Mouse (Mus musculus) intestine, embryonic 16.5 days (tissue): ENCODE data around the gene Creb5. TPM values are rescaled to one million over a fixed set of nuclear protein-coding genes. Genes with fewer than 3 reads are reported as not detected.
A peak's percentile ranks its signal among the peaks of the same experiment; 100 is the strongest.

Experiments used
- ATAC-seq: fragments of 200-750 bp; cut with Nextera tagmentation; 2 replicates; pipeline ENCODE4 v1.8.0; 2017; ENCODE audit warnings: moderate TSS enrichment, moderate library complexity
- H3K27ac ChIP-seq: fragments of 300-500 bp; sonication (generic); 2 replicates; pipeline ENCODE4 v1.5.1; 2014; ENCODE audit warnings: mild to moderate bottlenecking, low read length
- H3K27me3 ChIP-seq: fragments of 300-500 bp; sonication (generic); replicated peaks from 2 replicates; pipeline ENCODE4 v1.6.1; 2014; ENCODE audit warnings: low read length, control low read depth, mixed read lengths; ENCODE audit not compliant: control insufficient read depth, insufficient read depth
- H3K36me3 ChIP-seq: fragments of 300-500 bp; sonication (generic); 2 replicates; pipeline ENCODE4 v1.6.1; 2014; ENCODE audit warnings: low read length, control low read depth; ENCODE audit not compliant: control insufficient read depth, insufficient read depth
- H3K4me1 ChIP-seq: fragments of 300-500 bp; sonication (generic); 2 replicates; pipeline ENCODE4 v1.6.1; 2014; ENCODE audit warnings: low read length, control low read depth, mixed read lengths; ENCODE audit not compliant: control insufficient read depth, insufficient read depth
- H3K4me2 ChIP-seq: fragments of 300-500 bp; sonication (generic); 2 replicates; pipeline ENCODE4 v1.6.1; 2014; ENCODE audit warnings: low read depth, low read length, control low read depth
- H3K4me3 ChIP-seq: fragments of 300-500 bp; sonication (generic); 2 replicates; pipeline ENCODE4 v1.5.1; 2014; ENCODE audit warnings: mild to moderate bottlenecking, low read length
- H3K9ac ChIP-seq: fragments of 300-500 bp; sonication (generic); 2 replicates; pipeline ENCODE4 v1.6.1; 2014; ENCODE audit warnings: low read depth, low read length
- H3K9me3 ChIP-seq: fragments of 300-500 bp; sonication (generic); 2 replicates; pipeline ENCODE4 v1.6.1; 2016; ENCODE audit warnings: low read length, control low read depth; ENCODE audit not compliant: control insufficient read depth
- WGBS: fragments of 180-500 bp; shearing (Covaris S2); extraction: QIAGEN DNeasy Blood & Tissue Kit; methylation state at CpG from one replicate; pipeline ENCODE4 v1.1.7; 2014; 5-methylcytosine and 5-hydroxymethylcytosine counted together
- polyA plus RNA-seq: library from polyadenylated mRNA; unstranded; fragments of >200 nt; fragmentation: Nextera tagmentation; extraction: Ambion mirVana; gene quantifications from 2 replicates; pipeline ENCODE4 v1.2.1, GENCODE M21; 2015

The Creb5 gene
- polyA plus RNA-seq, 1 experiment from 2014 or later, result 4.1 TPM

- Histone ChIP-seq H3K4me2 (no peak overlapping the region), H3K4me1 (no peaks in the 10 kb centered on the region), H3K27me3 (no peaks in the 10 kb centered on the region), H3K9me3 (no peaks in the 10 kb centered on the region), H3K36me3 (no peaks in the 10 kb centered on the region), H3K4me3 (no peak overlapping the region), H3K9ac (no peak overlapping the region), H3K27ac (no peak overlapping the region)
- peak; percentile 66; the same call in 1 of the 2 replicates for ATAC-seq
- 76% methylated on average over 3 of the region's 3 CpGs for WGBS
Observed at GRCm38 (mm10) chr6:53508847-53509494, 221.9 kb downstream of the Creb5 start.

- H3K4me1 ChIP-seq, result no peaks in the 10 kb centered on the region
- ATAC-seq, result no peak
- H3K4me3 ChIP-seq, result no peak overlapping the region
- no peaks in the 10 kb centered on the region for H3K36me3 ChIP-seq
- H3K27me3 ChIP-seq, result no peaks in the 10 kb centered on the region
- H3K27ac ChIP-seq, result no peak overlapping the region
- no peaks in the 10 kb centered on the region for H3K9me3 ChIP-seq
- 65% methylated on average over 7 of the region's 7 CpGs for WGBS
- H3K9ac ChIP-seq, result no peak overlapping the region
- H3K4me2 ChIP-seq, result no peak overlapping the region
Observed at GRCm38 (mm10) chr6:53510005-53510404, 222.9 kb downstream of the Creb5 start.

DNA sequence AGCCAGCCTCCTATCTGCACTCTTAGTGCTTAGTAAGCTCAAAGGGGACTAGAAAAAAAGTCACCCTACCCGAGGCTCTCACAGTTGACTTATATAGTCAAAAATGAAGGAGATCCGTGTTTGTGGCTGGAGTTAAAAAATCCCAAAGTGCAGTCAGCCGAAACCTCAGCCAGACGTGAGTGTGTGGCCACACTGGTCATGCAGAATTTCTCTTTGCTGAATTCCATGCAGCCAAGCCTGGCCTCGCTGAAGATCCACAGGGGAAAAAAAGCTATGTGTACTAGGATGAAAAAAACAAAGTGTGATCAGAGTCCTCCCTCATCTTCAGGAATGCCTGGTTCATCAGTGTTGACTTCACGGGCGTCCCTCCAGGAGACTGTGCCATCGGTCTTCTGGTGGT lies 225.2 kb downstream of the Creb5 start:
- ATAC-seq, result no peak
- no peak overlapping the region for H3K4me2 ChIP-seq
- WGBS, result 84% methylated on average over 8 of the region's 8 CpGs

GRCm38 (mm10) chr6:53513380-53513779 lies 226.3 kb downstream of the Creb5 start:
- no peaks in the 10 kb centered on the region for H3K36me3 ChIP-seq
- ATAC-seq, result no peak
- no peak overlapping the region for H3K4me2 ChIP-seq
- no peaks in the 10 kb centered on the region for H3K4me1 ChIP-seq
- no peak overlapping the region for H3K9ac ChIP-seq
- no peak overlapping the region for H3K4me3 ChIP-seq
- 85% methylated on average over 2 of the region's 2 CpGs for WGBS
- H3K27me3 ChIP-seq, result no peaks in the 10 kb centered on the region
- no peaks in the 10 kb centered on the region for H3K9me3 ChIP-seq
- no peak overlapping the region for H3K27ac ChIP-seq

More for the DNA sequence above, 225.2 kb downstream of the Creb5 start:
- Histone ChIP-seq H3K27ac (no peak overlapping the region), H3K9ac (no peak overlapping the region), H3K9me3 (no peaks in the 10 kb centered on the region), H3K4me3 (no peak overlapping the region), H3K36me3 (no peaks in the 10 kb centered on the region), H3K27me3 (no peaks in the 10 kb centered on the region), H3K4me1 (no peaks in the 10 kb centered on the region)

GRCm38 (mm10) chr6:53514862-53515261 lies 227.8 kb downstream of the Creb5 start:
- Histone ChIP-seq H3K4me2 (no peak overlapping the region), H3K27me3 (no peaks in the 10 kb centered on the region), H3K9ac (no peak overlapping the region), H3K4me1 (no peaks in the 10 kb centered on the region), H3K27ac (no peak overlapping the region), H3K36me3 (no peaks in the 10 kb centered on the region), H3K4me3 (no peak overlapping the region), H3K9me3 (no peaks in the 10 kb centered on the region)
- no peak for ATAC-seq
- WGBS, result 36% methylated on average over 1 of the region's 1 CpGs

DNA sequence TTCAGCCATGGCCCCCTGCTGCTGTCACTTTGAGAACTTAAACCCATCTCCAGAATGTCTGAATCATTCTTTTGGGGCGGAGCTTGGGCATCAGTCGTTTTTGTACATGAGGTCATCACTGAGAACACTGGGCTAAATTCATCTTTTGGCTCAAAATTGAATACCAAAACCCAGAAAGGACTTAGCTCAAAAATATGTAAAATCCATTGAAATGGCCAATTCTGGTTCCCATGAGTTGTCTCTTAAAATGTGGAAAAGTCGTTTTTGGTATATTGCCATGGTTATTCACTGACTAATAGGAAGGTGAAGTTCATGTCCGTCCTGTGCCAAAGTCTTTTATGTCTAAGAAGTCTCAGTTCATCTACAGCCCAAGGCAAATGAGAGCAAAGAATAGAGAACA lies 228.5 kb downstream of the Creb5 start:
- Histone ChIP-seq H3K4me2 (no peak overlapping the region), H3K4me1 (no peaks in the 10 kb centered on the region), H3K4me3 (no peak overlapping the region), H3K36me3 (no peaks in the 10 kb centered on the region), H3K27ac (no peak overlapping the region), H3K9ac (no peak overlapping the region), H3K27me3 (no peaks in the 10 kb centered on the region), H3K9me3 (no peaks in the 10 kb centered on the region)
- no peak for ATAC-seq
- 77% methylated on average over 4 of the region's 4 CpGs for WGBS

GRCm38 (mm10) chr6:53517371-53517945 lies 230.4 kb downstream of the Creb5 start:
- Histone ChIP-seq H3K4me2 (no peak overlapping the region), H3K36me3 (no peaks in the 10 kb centered on the region), H3K9me3 (no peaks in the 10 kb centered on the region), H3K9ac (no peak overlapping the region), H3K4me3 (no peak overlapping the region), H3K27ac (no peak overlapping the region), H3K4me1 (no peaks in the 10 kb centered on the region), H3K27me3 (no peaks in the 10 kb centered on the region)
- no peak for ATAC-seq
- 55% methylated on average over 5 of the region's 5 CpGs for WGBS

GRCm38 (mm10) chr6:53523743-53524497 lies 236.8 kb downstream of the Creb5 start:
- H3K4me1 ChIP-seq, result no peaks in the 10 kb centered on the region
- no peak overlapping the region for H3K4me3 ChIP-seq
- no peak for ATAC-seq
- H3K36me3 ChIP-seq, result no peaks in the 10 kb centered on the region
- no peak overlapping the region for H3K27ac ChIP-seq
- H3K27me3 ChIP-seq, result no peaks in the 10 kb centered on the region
- WGBS, result 77% methylated on average over 13 of the region's 13 CpGs
- H3K9me3 ChIP-seq, result no peaks in the 10 kb centered on the region
- H3K4me2 ChIP-seq, result no peak overlapping the region
- no peak overlapping the region for H3K9ac ChIP-seq

DNA sequence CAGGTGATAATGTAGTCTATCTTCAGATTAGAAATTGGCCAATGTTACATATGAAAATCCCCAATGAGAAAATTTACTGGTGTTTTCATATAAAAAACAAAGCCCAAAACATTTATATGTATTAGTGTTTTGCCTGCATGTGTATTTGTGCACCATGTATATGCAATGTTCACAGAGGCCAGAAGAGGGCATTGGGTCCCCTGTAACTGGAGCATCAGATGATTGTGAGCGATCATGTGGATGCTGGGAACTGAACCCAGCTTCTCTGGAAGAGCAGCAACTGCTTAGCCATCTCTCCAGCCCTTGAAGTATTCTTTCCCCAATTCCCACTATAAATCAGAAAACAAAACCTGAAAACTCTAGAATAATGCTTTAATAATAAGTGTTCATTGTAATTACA lies 239.4 kb downstream of the Creb5 start:
- Histone ChIP-seq H3K9ac (no peak overlapping the region), H3K4me2 (no peak overlapping the region), H3K36me3 (no peaks in the 10 kb centered on the region), H3K4me1 (no peaks in the 10 kb centered on the region), H3K27me3 (no peaks in the 10 kb centered on the region), H3K9me3 (no peaks in the 10 kb centered on the region), H3K4me3 (no peak overlapping the region), H3K27ac (no peak overlapping the region)
- no peak for ATAC-seq
- WGBS, result 84% methylated on average over 1 of the region's 1 CpGs
